Mouse (Mus musculus) monocyte, adult 59 days (primary cell): ENCODE results near the gene Tmem167b. TPM values are rescaled to one million over a fixed set of nuclear protein-coding genes. Genes with fewer than 3 reads are reported as not detected.

Source experiments
- total RNA-seq, 2 experiments: library from RNA; stranded (reverse); gene quantifications; one replicate each; pipeline ENCODE4 v1.2.4; 2023

Gene Tmem167b
- total RNA-seq = 10 to 100 TPM; 36.9 to 38.4 TPM

DNA sequence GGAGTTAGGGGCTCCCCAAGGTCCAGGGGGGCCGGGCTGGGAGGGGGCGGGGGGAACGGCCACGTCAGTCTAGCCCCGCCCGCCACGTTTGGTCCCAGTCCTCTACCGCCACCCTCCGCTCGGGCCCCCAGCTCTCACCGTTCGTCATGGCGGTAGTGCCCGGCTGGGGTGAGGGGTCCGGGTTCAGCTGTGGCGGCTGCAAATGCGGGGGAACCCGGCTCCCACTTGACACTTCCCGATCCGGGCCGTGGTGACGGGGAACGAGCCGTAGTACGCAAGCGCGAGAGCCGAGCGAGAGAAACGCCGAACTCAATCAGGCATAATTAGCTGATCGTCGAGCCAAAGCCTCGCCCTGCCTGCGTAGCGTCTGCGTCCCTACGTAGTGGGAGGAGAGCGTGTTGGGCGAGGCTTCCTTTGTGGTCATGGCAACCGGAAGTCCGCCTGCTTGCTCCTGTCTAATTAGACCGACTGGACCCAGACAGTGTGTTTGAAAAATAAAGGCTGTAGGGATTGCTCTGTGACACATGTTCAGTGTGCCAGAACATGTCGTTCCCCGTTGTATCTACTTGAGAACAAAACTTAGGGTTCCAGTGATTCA is at the start of gene Tmem167b:
TSS of gene Tmem167b (minus strand) at position 334 of the 598 bp plus-strand sequence.

DNA sequence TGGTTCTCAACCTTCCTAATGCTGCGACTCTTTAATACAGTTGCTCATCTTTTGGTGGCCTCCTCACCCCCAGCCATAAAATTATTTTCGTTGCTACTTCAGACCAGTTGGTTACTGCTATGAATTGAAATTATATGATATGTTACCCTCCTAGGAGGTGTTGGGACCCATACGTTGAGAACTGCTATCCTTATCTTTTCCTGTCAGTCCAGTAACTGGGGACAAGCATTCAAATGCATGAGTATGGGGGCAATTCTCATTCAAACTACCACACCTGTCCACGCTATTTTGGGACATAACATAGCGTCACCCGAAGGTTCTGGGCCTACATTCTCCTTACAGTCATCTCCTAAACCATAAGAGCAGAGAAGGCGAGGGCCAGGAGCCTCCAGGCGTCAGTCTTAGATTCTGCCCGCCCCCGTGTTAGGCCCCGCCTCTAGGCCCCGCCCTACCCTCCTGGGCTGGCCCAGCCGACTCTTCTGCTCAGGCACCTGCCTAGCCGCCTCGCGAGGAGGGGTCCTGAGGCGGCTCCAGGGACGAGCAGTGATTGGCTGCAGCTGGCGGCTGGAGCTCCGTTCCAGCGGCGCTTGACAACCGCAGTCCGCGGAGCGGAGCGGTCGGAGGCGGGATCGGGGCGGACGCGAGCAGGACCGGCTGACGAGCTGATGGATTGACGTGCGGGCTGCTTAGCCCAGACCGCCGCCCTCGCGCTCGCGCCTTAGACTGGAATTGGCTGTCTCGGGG is 28.7 kb upstream of the Tmem167b start, which contains the start of gene Wdr47:
TSS of gene Wdr47 (plus strand) at position 494 of the 744 bp plus-strand sequence.

DNA sequence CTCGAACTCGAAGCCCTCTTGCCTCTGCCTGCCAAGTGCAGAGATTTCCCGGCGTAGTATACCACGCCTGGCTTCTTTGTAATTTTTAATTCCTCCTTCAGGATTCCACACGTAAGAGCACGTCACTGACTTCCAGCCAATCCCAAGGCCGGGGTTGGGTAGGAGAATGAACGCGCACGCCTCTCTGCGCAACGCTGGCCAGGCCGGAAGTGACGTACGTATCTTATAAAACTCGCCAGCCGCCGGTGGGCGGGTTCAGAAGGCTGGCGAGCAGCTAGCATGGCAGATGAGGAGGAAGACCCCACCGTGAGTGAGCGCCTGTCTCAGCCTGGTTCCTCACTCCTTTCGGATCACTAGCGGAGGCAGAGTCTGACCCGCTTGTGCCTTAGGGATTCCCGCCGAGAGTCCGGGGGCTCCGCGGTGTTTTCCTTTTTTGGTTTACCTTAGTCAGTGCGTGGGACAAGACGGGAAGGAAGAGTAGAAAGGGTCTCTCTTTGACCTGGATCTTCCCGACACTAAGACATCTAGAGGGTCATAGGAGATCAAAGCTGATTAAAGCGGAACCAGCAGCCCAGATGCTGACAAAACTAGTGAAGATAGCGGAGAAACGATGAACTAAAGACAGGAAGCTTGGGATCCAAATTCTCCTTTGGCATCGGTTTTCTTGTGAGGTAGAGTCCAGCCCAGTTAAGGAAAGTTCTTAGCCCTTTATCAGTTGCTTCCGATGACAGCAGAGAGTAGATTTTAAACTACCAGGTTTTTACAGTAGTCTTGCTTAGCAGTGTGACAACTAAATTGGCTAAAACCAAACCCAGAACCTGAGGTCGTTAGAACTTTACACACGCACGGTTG is 9.4 kb upstream of the Tmem167b start, which contains the start of gene Taf13:
TSS of gene Taf13 (plus strand) at position 256 of the 852 bp plus-strand sequence.

DNA sequence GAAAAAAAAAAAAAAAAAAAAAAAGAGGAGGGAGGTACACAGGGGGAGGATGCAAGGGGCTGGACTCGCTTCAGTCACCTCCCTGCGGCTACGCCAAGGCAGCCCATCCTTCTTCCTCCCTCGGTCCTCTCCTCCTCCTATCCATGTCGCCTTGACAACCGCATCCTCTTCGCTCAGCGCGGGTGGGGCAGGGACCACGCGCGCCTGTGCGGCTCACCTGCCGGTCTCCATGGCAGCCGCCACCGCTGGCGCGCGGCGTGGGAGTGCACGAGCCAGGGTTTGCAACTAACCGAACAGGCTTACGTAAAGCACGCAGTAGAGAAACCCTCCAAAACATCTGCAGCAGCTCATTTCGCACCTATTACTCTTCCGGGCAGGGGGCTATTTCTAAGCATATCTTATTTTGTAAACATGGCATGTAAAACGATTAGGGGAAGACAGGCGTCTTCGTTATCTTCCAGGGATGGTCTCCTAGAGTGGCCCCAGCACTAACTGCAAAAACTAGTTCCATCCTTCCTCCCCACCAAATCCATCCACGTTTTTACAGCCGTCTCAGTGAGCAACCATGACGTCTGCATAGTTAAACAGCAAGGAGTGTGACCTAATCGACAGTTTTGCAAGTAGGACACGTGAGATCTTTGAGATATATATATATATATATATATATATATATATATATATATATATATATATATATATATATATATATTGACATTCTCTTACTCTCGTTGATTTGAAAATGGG is 25.6 kb downstream of the Tmem167b start, which contains the start of gene 5330417C22Rik:
TSS of gene 5330417C22Rik (minus strand) at position 20 of the 744 bp plus-strand sequence.

DNA sequence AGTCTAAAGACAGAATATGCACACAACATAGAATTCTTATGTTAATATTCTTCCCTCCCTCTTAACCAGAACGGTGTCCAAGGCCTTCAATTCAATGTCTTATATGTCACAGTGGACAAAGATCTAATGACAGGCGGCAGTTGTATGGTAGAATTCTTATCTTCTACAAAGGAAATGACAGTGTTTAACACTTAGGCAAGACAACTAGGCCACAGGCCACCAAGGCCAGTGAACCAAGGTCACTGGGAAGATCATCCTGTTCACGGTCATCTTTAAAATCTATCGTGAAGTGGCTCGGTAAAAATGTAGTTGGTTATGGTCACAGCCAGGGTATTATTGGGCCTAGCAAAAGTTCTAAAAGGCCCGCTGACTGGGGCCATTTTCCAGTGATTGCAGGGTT is 28.3 kb downstream of the Tmem167b start, which contains the start of gene 1700013F07Rik:
TSS of gene 1700013F07Rik (plus strand) at position 200 of the 400 bp plus-strand sequence.

Other genes with a start within 250 kb of the Tmem167b start
- gene Mybphl, start 197.6 kb downstream of the Tmem167b start, total RNA-seq = not detected
- gene Psrc1, start 178.6 kb downstream of the Tmem167b start, total RNA-seq = 1 to 10 TPM in 1 of 2 experiments, under 1 TPM in 1; 0.76 to 2.1 TPM
- 1 to 10 TPM; 1.0 to 1.8 TPM for gene Celsr2, start 146.9 kb downstream of the Tmem167b start, total RNA-seq
- 10 to 100 TPM; 78.4 to 82.3 TPM for gene Sars, start 117.3 kb downstream of the Tmem167b start, total RNA-seq
- not detected for gene 1700013F07Rik, start 28.3 kb downstream of the Tmem167b start, total RNA-seq
- not detected for gene 5330417C22Rik, start 25.9 kb downstream of the Tmem167b start, total RNA-seq
- 10 to 100 TPM; 24.1 to 30.4 TPM for gene Taf13, start 9.2 kb upstream of the Tmem167b start, total RNA-seq
- gene Wdr47, start 28.8 kb upstream of the Tmem167b start, total RNA-seq = 10 to 100 TPM in 1 of 2 experiments, 1 to 10 TPM in 1; 8.2 to 18.8 TPM
- gene Clcc1, start 91.4 kb upstream of the Tmem167b start, total RNA-seq = 10 to 100 TPM; 32.7 to 36.7 TPM
- 10 to 100 TPM in 1 of 2 experiments, 1 to 10 TPM in 1; 5.6 to 12.1 TPM for gene Gpsm2, start 159.8 kb upstream of the Tmem167b start, total RNA-seq
- gene Aknad1, start 177.2 kb upstream of the Tmem167b start, total RNA-seq = not detected